Mouse (Mus musculus) lung, postnatal 0 days (tissue): ENCODE data around the gene Prnp.

Experiments used
- CTCF ChIP-seq: IDR thresholded peaks from 2 replicates; pipeline ENCODE4 v1.5.1; 2016; ENCODE audit warnings: antibody characterized with exemption, mild to moderate bottlenecking
- EP300 ChIP-seq: IDR thresholded peaks from 2 replicates; pipeline ENCODE4 v1.6.1; 2016; ENCODE audit warnings: antibody characterized with exemption, mild to moderate bottlenecking, control low read depth

DNA sequence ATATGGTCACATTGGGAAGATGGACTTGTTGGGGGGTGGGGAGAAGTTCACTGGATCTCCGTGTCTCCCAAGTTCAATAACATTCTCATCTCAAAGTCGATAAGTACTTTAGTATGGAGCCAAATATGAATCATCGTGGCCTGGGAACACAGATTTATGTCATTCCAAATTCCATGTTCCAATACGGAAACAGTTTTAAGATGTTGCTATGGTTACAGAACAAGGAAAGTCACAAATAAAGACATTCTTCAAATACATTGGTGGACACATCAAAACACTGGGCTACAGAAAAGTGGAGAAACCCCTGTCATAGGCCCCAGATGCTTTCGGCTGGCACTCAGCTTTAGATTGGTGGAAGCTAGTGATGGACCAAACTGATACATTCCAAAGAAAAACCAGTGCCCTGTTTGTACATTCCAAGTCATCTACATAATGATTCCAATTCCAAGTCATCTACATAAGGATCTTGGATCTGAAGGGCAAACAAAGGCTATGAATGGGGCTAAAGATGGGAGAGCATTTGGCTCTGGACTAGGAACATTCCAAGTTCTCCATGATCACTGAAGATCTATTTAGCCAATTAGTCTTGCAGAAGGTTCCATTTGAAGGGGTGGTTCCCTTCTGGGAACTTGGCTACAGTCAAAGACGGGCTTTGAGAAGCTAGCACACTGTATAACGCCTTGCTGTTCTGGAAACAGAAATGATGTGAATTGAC, 33.0 kb upstream of the Prnp start:
- TF ChIP-seq EP300 (no peak), CTCF (no peak)
